Mouse (Mus musculus): ENCODE data around the gene Gm28035. TPM values are rescaled to one million over a fixed set of nuclear protein-coding genes. Genes with fewer than 3 reads are reported as not detected.
A peak's percentile ranks its signal among the peaks of the same experiment; 100 is the strongest.

Gene Gm28035
- total RNA-seq, 2 experiments from 2014 or later, result 9.5 to 10.3 TPM

DNA sequence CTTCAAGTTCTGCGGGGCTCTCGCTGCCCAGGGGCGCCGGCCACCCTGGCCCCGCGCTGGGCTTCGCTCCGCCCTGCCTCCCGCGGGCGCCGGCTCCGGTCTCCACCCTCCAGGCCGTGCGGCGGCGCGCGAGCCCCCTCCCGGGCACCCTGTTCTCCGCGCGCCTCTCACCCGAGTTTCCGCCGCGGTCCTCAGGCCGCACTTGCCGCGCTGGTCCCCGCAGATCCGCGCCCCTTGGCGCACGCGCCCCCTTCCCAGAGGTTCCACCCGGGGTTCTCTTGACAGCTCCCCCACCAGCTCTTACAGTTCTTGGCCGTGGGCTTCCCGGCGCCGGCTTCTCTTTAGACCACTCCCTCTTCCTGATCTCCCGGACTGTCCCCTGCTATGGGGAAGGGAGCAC lies 2.5 kb upstream of the Gm28035 start:
- peak; percentile 62 to 70 for DNase-seq (ENCODE audit: low spot score in 2 of 2)

DNA sequence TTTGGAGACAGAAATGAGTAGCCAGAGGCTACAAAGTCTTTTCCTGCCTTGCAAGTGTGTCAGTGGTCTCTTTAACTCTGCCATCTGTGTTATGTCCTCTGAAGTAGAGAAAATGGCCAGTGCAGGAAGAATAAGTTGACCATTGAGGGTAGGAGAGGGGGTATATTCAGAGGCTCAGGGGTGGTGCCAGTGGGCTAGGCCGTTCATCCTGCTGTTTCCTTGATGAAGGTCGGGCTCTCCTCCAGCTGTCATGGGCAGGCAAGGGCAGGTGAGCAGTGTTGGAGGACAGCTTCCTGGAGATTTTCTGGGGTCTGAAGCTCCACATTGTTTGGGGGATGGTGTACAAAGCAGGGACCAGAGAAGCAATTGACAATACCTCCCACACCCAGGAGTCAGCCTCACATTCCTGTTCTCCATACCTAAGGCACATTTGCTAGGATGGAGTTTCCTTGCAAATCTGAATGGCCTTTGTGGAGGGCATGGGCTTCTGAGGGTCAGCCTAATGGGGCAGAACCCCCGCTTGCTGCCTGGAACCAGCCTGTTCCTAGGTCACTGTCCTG lies 1.4 kb upstream of the Gm28035 start:
- no peak for DNase-seq (ENCODE audit: low spot score in 2 of 2)

DNA sequence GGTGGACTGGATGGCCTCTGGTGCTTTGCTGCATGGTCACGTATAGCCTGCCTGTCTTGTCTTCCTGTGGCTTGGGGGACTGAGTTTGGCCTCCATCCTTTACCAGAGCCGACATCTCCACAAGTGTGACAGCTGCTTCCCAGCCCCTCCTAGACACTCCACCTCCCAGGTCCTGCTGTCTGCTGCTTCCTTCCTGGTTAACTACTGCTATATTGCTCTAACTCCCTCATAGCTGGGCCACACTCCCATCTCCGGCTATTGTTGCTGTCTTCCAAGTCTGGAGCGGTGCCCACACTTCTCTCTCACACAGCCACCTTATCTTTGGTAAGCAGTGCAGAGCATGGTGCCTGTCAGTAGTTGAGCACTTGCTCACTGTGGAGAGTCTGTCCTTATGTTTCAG lies 590 bp upstream of the Gm28035 start:
- DNase-seq (ENCODE audit: low spot score in 2 of 2), result no peak

DNA sequence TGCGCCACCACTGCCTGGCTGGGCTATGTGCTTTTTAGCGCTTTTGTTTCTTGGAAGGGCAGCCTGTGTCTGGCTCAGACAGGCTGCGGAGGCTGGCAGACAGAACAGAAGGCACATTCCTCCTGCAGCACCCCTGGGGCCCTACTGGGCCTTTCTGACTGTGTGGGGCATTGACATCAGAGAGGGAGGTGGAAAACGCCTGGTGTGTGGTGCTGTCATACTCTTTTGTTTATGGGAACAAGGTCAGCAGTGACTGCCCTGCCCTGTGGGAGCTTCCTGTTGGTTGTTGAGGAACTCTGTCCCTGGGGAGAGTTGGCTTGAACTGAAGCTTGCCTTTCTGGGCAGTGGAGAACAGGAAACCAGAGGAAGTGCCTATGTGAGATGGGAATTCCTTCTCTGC lies 2.1 kb downstream of the Gm28035 start:
- no peak for DNase-seq (ENCODE audit: low spot score in 2 of 2)

DNA sequence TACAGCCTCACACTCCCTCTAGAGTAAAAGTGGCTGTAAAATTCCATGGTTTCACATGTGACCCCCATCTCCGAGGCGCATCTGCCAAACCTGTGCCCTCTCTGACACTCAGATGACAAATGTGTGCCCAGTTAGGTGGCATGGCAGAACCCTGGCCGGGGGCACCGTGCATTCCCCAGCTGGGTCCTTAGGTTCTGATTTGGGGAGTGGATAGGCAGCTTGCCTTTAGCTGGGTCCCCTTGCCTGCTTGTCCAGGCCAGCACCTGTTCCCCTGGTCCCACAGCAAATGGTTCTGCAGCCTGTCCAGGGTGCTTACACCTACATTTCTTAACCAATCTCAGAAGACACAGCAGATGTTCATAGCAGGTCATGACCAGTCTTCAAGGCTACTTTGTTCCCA lies 3.0 kb downstream of the Gm28035 start:
- DNase-seq (ENCODE audit: low spot score in 2 of 2), result no peak

DNA sequence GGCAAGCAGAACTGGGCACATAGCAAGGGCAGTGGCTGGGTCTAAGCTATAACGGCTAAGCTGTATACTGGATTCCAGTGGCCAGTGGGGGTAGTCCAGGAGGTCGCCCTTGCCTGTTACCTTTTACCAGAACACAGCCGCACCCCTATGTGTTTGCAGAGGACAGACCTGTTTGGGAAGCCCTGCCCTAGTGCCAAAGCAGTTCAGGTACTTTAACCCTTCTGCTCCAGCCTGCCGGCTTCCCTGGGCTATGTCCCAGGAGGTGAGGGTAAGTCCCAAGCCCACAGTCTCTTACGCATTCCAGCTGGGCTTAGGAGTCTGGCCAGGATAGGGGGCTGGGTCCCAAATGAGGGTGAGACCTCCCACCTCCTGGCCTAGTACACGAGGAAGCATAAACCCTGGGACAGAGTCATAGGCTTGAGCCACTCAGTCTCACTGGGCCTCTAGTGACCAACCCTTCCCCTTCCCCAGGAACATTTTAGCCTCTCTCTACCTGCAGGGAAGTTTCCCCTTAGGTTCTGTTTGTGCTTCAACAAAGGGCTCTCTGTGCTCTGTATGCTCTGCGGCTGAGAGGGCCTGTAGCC lies 4.3 kb downstream of the Gm28035 start:
- DNase-seq (ENCODE audit: low spot score in 2 of 2), result no peak

DNA sequence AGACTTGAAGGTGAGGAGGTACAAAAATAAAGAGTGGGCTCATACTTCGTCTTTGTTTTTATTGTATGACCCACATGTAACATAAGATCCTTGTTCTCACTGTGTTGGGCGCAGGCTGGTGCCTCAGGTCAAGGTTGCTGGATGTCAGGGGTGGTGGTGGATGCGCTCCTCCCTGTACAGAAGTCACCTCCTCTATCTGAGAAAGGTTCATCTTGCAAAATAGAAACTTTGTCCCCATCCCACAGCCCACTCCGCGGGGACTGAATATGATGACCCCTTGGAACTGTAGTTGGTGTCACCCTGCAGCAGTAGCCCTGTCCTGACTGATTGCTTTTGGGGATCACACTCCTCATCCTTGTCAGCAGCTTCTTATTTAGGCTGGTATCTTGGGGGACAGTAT lies 6.7 kb downstream of the Gm28035 start:
- DNase-seq (ENCODE audit: low spot score in 2 of 2), result no peak

DNA sequence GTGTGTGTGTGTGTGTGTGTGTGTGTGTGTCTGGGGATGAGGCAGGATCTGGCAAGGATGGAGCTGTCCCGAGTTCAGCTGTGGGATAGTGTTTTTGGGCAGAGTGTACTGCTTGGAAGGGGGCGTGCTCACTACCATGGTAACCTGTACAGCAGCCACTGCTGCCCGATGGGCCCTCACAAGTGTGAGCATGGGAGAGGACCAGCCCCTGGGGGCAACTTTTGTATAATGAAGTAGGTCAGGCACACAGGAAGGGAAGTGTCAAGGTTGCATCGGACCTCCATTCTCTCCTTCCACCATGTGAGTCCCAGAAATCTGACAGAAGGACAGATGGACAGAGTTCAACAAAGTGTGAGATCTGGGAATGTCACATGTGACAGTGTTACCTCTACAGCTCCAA lies 7.3 kb downstream of the Gm28035 start:
- DNase-seq (ENCODE audit: low spot score in 2 of 2), result no peak

DNA sequence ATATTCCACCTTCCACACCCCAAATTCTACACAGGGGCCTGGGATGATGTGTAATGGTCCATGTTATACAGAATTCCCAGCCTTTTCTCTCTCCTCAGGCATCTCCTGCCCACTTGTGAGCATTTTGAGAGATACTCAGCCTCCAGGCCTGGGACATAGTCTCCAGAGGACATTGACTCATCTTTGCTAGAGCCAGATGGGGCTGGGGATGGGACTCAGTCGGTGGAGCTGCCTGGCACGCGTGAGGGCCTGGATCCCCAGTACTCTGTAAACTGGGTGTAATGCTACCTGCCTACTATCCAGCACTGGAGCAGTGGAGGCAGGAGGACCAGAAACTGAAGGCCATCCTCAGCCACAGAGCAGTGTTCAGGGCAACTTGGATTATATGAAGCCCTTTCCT lies 8.8 kb downstream of the Gm28035 start:
- DNase-seq (ENCODE audit: low spot score in 2 of 2), result peak in 1 of 2 experiments; percentile 39

DNA sequence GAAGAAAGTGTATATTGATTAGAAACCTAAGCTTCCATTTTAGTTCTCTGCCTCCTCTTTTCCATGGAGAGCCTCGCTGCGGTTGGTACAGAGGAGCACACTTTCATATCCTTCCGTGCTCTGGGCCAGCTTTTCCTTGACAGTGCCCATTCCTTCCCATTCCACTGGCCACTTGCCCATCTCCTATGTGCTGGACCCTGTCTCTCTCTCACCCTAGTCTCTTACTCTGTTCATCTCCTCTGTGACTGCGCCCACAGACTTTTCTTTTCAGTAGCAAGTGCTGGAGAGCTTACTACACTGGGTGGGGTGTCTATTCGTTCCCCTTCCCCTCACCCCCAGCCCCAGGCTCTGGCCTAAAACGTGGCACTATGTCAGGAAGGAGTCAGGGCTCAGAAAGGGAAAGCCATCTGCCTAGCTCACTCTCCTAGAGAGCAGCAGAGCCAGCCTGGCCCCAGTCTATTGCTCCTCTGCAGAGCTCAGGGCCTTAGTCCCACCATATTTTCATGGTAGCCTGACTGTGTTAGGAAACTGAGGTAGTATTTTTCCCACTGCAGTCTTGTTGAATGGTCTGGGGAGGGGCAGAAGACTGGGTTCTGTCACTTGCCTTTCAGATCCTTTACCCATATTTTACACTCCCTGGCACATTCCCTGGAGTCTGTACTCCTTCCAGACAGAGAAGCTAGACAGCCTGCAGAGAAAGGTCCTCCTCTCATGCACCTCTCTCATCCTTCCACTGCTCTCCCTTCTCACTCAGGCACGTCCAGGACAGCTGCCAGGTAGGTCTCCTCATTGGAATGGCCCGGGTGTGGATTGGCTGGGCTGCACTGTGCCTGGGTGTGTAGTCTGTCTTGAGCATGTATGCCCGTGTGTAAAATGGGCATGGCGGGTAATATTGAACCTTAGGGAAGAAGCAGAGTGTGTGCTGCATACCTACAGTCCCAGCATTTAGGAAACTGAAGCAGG lies 10.1 kb downstream of the Gm28035 start:
- DNase-seq (ENCODE audit: low spot score in 2 of 2), result no peak

DNA sequence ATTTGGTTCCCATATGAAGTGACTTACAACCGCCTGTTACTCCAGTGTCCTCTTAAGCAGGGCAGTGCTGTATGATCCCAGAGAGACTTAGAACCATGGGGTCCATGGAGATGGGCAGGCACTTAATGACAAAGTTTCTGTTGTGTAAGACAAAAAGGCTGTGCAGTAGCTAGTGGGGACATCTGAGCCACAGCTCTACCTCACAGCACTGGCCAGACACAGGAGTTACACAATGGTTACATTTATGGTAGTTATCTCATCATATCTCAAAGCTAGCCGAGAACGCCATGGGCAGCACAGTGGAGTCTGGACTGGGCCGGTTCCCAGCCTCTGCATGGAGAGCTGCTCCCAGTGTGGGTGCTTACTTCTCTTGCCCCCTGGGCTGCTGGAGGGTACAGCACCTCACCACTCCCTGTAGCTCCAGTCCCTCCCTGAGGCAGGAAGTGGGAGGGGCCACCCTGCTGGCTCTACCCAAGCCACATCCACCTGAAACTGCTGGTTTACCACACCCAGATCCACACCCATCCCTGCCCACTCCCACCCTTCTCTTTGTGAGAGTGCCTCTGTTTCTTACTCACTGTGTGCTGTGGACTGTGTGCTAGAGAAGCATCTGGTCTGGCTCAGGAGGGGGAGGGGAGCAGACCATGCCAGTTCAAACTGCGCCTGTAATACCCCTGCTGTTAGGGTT lies 11.2 kb downstream of the Gm28035 start:
- no peak for DNase-seq (ENCODE audit: low spot score in 2 of 2)

DNA sequence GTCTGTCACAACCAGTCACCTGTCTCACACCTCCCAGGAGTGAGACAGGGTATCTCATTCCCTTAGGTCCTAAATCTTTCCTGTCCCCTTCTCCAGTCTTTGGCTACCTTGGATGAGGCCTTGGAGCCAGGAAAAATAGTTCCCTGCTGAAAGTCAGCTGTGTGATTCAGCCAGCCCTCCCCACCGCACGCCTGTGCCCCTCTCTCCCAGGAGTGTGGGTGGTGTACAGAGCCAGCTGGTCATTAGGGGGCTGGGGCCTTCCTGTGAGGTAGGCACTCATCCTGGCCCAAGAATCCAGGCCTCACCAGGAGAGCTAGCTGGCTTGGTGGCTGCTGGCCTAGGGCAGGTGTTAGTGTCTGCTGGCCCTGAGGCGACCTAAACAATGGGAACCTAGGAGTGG lies 12.2 kb downstream of the Gm28035 start:
- DNase-seq (ENCODE audit: low spot score in 2 of 2), result peak in 1 of 2 experiments; percentile 44

DNA sequence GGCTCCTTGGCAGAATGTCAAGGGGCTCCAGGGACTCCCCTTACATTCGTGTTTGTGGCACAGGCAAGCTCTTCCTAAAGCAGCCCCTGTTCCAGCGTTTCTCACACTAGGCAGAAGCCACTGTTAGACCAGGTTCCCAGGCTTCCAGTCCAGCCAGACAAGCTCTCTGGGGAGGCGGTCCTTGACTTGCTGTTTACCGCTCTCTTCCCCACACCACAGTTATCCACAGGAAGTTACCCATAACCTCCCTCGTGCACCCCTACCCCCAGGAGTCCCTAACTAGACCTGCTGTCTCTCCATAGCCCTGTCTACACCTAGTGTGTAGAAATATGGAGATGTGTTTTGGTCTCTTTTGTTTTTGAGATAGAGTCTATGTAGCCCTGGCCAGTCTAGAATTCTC lies 13.4 kb downstream of the Gm28035 start:
- DNase-seq (ENCODE audit: low spot score in 2 of 2), result no peak

DNA sequence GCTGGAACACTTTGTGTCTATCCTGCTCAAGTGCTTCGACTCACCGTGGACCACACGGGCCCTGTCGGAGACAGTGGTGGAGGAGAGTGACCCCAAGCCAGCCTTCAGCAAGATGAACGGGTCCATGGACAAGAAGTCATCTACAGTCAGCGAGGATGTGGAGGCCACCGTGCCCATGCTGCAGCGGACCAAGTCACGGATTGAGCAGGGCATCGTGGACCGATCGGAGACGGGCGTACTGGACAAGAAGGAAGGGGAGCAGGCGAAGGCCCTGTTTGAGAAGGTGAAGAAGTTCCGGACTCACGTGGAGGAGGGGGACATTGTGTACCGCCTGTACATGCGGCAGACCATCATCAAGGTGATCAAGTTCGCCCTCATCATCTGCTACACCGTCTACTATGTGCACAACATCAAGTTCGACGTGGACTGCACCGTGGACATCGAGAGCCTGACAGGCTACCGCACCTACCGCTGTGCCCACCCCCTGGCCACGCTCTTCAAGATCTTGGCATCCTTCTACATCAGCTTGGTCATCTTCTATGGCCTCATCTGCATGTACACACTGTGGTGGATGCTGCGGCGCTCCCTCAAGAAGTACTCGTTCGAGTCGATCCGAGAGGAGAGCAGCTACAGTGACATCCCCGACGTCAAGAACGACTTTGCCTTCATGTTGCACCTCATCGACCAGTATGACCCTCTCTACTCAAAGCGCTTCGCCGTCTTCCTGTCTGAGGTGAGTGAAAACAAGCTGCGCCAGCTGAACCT lies 15.4 kb downstream of the Gm28035 start:
- no peak for DNase-seq (ENCODE audit: low spot score in 2 of 2)

DNA sequence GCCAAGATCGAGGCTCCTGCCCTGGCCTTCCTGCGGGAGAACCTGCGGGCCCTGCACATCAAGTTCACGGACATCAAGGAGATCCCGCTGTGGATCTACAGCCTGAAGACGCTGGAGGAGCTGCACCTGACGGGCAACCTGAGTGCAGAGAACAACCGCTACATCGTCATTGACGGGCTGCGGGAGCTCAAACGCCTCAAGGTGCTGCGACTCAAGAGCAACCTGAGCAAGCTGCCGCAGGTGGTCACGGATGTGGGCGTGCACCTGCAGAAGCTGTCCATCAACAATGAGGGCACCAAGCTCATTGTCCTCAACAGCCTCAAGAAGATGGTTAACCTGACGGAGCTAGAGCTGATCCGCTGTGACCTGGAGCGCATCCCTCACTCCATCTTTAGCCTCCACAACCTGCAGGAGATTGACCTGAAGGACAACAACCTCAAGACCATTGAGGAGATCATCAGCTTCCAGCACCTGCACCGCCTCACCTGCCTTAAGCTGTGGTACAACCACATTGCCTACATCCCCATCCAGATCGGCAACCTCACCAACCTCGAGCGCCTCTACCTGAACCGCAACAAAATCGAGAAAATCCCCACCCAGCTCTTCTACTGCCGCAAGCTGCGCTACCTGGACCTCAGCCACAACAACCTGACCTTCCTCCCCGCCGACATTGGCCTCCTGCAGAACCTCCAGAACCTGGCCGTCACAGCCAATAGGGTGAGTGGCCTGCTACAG lies 16.4 kb downstream of the Gm28035 start:
- no peak for DNase-seq (ENCODE audit: low spot score in 2 of 2)

DNA sequence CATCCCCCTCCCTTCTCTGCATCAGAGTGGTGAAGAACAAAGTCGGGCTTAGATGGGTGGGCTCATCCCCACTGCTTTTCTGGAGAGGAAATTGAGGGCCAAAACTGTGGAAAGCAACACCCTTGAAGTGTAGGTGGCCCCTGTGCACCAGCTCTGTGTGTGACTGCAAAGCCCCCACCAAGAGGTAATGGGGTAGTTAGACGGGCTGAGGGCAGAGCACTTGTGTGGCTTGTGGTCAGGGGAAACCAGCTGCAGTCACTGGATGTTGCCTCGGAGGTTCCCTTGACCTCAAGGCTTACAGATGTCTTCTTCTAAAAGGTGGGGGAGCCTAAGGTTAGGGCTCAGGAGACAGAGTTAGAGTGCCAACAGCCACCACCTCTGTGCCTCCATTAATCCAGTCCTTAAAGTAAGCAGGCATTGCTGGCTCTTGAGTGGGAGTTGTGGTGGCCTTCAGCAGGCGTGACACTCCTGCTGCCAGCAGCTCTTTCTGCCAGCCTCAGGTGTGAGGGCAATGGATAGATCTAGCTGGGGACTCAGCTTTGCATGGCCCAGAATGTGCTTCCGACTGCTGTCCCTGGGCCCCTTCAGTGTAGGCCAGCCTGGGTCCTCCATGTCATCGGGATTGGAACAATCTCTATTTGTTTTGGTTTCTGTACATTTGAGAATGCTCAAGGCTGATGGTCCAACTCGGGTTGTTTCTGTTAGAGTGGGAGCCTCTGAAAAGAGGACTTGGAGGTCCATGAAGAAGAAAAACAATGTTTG lies 17.5 kb downstream of the Gm28035 start:
- no peak for DNase-seq (ENCODE audit: low spot score in 2 of 2)

DNA sequence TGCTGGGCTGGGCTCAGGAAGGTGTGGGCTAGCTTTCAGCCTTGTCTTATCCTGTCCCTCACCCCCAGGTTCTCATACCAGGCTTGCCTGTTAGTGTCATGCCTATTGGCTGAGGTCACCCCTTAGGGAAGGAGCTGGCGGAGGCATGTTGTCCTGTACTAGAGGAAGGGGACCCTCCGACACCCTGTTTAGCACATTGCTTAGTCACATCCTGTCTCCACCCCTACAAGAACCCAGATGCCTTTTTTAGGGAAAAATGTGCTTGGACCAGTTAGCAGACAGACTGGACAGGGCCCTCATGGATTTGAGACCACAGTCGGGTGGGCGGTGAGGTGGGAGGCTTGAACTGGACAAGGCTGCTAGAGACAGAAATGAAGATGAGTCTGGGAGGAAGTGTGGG lies 18.2 kb downstream of the Gm28035 start:
- no peak for DNase-seq (ENCODE audit: low spot score in 2 of 2)

DNA sequence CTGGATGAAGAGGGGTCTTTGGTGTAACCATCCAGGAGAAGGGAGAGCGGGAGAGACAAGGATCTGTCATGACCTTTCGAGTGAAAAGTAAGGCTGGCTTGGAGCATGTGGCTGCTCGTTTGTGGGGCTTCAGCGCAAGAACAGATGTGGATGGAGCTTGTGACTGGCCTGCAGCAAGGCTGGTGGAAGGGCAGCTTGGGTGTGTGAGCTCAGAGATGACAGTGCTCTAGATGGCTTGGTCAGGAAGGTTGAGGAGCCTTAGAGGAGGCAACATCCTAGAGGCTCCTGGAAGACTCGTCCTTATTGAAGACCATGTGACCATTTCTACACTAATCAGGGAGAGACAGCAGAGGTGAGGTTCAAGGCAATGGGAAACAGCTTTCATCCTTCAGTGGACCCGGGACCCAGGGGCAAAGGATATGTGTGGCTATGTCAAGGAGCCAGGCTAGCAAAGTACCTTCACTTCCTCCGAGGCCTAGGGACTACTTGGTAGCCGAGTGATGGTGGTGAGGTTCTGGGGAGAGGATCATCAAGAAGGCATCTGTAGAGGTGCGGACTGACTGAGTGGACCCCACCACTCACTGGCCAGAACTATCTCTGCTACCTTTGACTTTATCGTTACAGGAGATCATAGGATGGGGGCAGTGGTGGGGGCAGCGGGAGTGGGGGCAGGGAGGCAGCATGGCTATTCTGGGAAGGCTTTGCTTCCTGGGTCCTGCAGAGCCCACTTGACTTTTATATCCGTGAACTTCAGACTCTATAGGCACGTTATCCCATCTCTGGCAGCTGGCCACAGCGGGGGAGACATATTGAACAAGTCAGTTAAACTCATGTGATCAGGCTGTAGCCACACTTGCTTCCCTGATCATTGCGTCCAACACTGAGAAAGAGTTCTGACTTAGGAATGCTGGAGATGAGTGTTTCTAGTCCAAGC lies 19.0 kb downstream of the Gm28035 start:
- no peak for DNase-seq (ENCODE audit: low spot score in 2 of 2)
